Mouse (Mus musculus): ENCODE data around the gene Syngr3. TPM values are rescaled to one million over a fixed set of nuclear protein-coding genes. Genes with fewer than 3 reads are reported as not detected.
A peak's percentile ranks its signal among the peaks of the same experiment; 100 is the strongest.

Gene Syngr3
- polyA plus RNA-seq, 2 experiments: 3.0 to 3.1 TPM

GRCm38 (mm10) chr17:24645916-24646315 is 43.8 kb downstream of the Syngr3 start:
- ATAC-seq (ENCODE audit: low FRiP score, low read depth) (no peak), DNase-seq (ENCODE audit: low spot score) (no peak)
- H3K27ac ChIP-seq (replicated peaks; ENCODE audit: low read depth, low read length): no peak overlapping the region
- no peak for TF ChIP-seq POLR2A (IDR thresholded peaks at IDR 0.05; ENCODE audit: borderline replicate concordance, extremely low read depth, insufficient read depth, insufficient read length)
- H3K4me2 ChIP-seq (replicated peaks; ENCODE audit: low read depth, low read length, severe bottlenecking): no peak overlapping the region
- no peaks in the 10 kb centered on the region for H3K9me3 ChIP-seq (ENCODE audit: control insufficient read depth, low read length)
- H3K27me3 ChIP-seq (ENCODE audit: control insufficient read depth, insufficient read depth, low read length): no peaks in the 10 kb centered on the region
- peaks cover 32% of the 10 kb centered on the region for H3K4me1 ChIP-seq (ENCODE audit: control insufficient read depth, insufficient read depth, low read length)
- no peak overlapping the region for H3K4me3 ChIP-seq (replicated peaks; ENCODE audit: low read length)
- 74% methylated on average over 3 of the region's 3 CpGs for WGBS
- H3K36me3 ChIP-seq (ENCODE audit: control insufficient read depth, insufficient read depth, low read length): peaks cover 38% of the 10 kb centered on the region
- no peak overlapping the region for H3K9ac ChIP-seq (ENCODE audit: low read depth, low read length, severe bottlenecking)

- ATAC-seq (ENCODE audit: low FRiP score, low read depth) (no peak), DNase-seq (ENCODE audit: low spot score) (no peak)
- Histone ChIP-seq H3K9me3 (ENCODE audit: control insufficient read depth, low read length) (no peaks in the 10 kb centered on the region), H3K4me2 (replicated peaks; ENCODE audit: low read depth, low read length, severe bottlenecking) (no peak overlapping the region), H3K36me3 (ENCODE audit: control insufficient read depth, insufficient read depth, low read length) (peaks cover 46% of the 10 kb centered on the region), H3K9ac (ENCODE audit: low read depth, low read length, severe bottlenecking) (peak overlapping the region; percentile 7; the same call in 1 of the 2 replicates), H3K27me3 (ENCODE audit: control insufficient read depth, insufficient read depth, low read length) (no peaks in the 10 kb centered on the region), H3K4me1 (ENCODE audit: control insufficient read depth, insufficient read depth, low read length) (peaks cover 33% of the 10 kb centered on the region), H3K27ac (replicated peaks; ENCODE audit: low read depth, low read length) (peak overlapping the region; percentile 48), H3K4me3 (replicated peaks; ENCODE audit: low read length) (no peak overlapping the region)
- no peak for TF ChIP-seq POLR2A (IDR thresholded peaks at IDR 0.05; ENCODE audit: borderline replicate concordance, extremely low read depth, insufficient read depth, insufficient read length)
- WGBS: 69% methylated on average over 9 of the region's 9 CpGs
Observed at GRCm38 (mm10) chr17:24644875-24645721, 44.7 kb downstream of the Syngr3 start.

GRCm38 (mm10) chr17:24644030-24644715 is 45.6 kb downstream of the Syngr3 start:
- Histone ChIP-seq H3K4me3 (replicated peaks; ENCODE audit: low read length) (no peak overlapping the region), H3K9ac (ENCODE audit: low read depth, low read length, severe bottlenecking) (peak overlapping the region; percentile 36; the same call in 1 of the 2 replicates)
- peak; percentile 24; the same call in 1 of the 2 replicates for ATAC-seq (ENCODE audit: low FRiP score, low read depth)

GRCm38 (mm10) chr17:24642791-24643343 is 46.9 kb downstream of the Syngr3 start:
- Histone ChIP-seq H3K9me3 (ENCODE audit: control insufficient read depth, low read length) (no peaks in the 10 kb centered on the region), H3K4me3 (replicated peaks; ENCODE audit: low read length) (no peak overlapping the region), H3K4me1 (ENCODE audit: control insufficient read depth, insufficient read depth, low read length) (peaks cover 41% of the 10 kb centered on the region), H3K27me3 (ENCODE audit: control insufficient read depth, insufficient read depth, low read length) (no peaks in the 10 kb centered on the region), H3K4me2 (replicated peaks; ENCODE audit: low read depth, low read length, severe bottlenecking) (no peak overlapping the region), H3K27ac (replicated peaks; ENCODE audit: low read depth, low read length) (no peak overlapping the region), H3K36me3 (ENCODE audit: control insufficient read depth, insufficient read depth, low read length) (peaks cover 57% of the 10 kb centered on the region), H3K9ac (ENCODE audit: low read depth, low read length, severe bottlenecking) (no peak overlapping the region)
- WGBS: 67% methylated on average over 6 of the region's 6 CpGs
- TF ChIP-seq POLR2A (IDR thresholded peaks at IDR 0.05; ENCODE audit: borderline replicate concordance, extremely low read depth, insufficient read depth, insufficient read length): no peak
- ATAC-seq (ENCODE audit: low FRiP score, low read depth): no peak
- no peak for DNase-seq (ENCODE audit: low spot score)

More at GRCm38 (mm10) chr17:24644030-24644715, 45.6 kb downstream of the Syngr3 start:
- H3K27me3 ChIP-seq (ENCODE audit: control insufficient read depth, insufficient read depth, low read length): no peaks in the 10 kb centered on the region
- H3K27ac ChIP-seq (replicated peaks; ENCODE audit: low read depth, low read length): peak overlapping the region; percentile 48; the same call in 1 of the 2 replicates
- H3K4me1 ChIP-seq (ENCODE audit: control insufficient read depth, insufficient read depth, low read length): peaks cover 38% of the 10 kb centered on the region
- no peaks in the 10 kb centered on the region for H3K9me3 ChIP-seq (ENCODE audit: control insufficient read depth, low read length)
- DNase-seq (ENCODE audit: low spot score): no peak
- H3K36me3 ChIP-seq (ENCODE audit: control insufficient read depth, insufficient read depth, low read length): peaks cover 49% of the 10 kb centered on the region
- WGBS: 29% methylated on average over 7 of the region's 7 CpGs
- TF ChIP-seq POLR2A (IDR thresholded peaks at IDR 0.05; ENCODE audit: borderline replicate concordance, extremely low read depth, insufficient read depth, insufficient read length): no peak
- H3K4me2 ChIP-seq (replicated peaks; ENCODE audit: low read depth, low read length, severe bottlenecking): no peak overlapping the region

- no peak overlapping the region for H3K4me2 ChIP-seq (replicated peaks; ENCODE audit: low read depth, low read length, severe bottlenecking)
- ATAC-seq (ENCODE audit: low FRiP score, low read depth) (no peak), DNase-seq (ENCODE audit: low spot score) (no peak)
- H3K9me3 ChIP-seq (ENCODE audit: control insufficient read depth, low read length): no peaks in the 10 kb centered on the region
- peaks cover 41% of the 10 kb centered on the region for H3K4me1 ChIP-seq (ENCODE audit: control insufficient read depth, insufficient read depth, low read length)
- H3K9ac ChIP-seq (ENCODE audit: low read depth, low read length, severe bottlenecking): no peak overlapping the region
- H3K36me3 ChIP-seq (ENCODE audit: control insufficient read depth, insufficient read depth, low read length): peaks cover 52% of the 10 kb centered on the region
- WGBS: 94% methylated on average over 12 of the region's 14 CpGs
- no peaks in the 10 kb centered on the region for H3K27me3 ChIP-seq (ENCODE audit: control insufficient read depth, insufficient read depth, low read length)
- H3K4me3 ChIP-seq (replicated peaks; ENCODE audit: low read length): no peak overlapping the region
- no peak overlapping the region for H3K27ac ChIP-seq (replicated peaks; ENCODE audit: low read depth, low read length)
- TF ChIP-seq POLR2A (IDR thresholded peaks at IDR 0.05; ENCODE audit: borderline replicate concordance, extremely low read depth, insufficient read depth, insufficient read length): no peak
Observed at GRCm38 (mm10) chr17:24641944-24642343, 47.8 kb downstream of the Syngr3 start.

Measured in limb, embryonic 14.5 days (tissue).